Mouse (Mus musculus): Measurements from ENCODE around the gene Nudc. TPM values are rescaled to one million over a fixed set of nuclear protein-coding genes. Genes with fewer than 3 reads are reported as not detected.
A peak's percentile ranks its signal among the peaks of the same experiment; 100 is the strongest.
"Not testable (repeated sequence)": the region's sequence is repeated elsewhere in the genome, so short reads cannot be mapped to it uniquely, and the experiment has no call there.

Gene Nudc
- polyA plus RNA-seq, 1 experiment, result 210 TPM

DNA sequence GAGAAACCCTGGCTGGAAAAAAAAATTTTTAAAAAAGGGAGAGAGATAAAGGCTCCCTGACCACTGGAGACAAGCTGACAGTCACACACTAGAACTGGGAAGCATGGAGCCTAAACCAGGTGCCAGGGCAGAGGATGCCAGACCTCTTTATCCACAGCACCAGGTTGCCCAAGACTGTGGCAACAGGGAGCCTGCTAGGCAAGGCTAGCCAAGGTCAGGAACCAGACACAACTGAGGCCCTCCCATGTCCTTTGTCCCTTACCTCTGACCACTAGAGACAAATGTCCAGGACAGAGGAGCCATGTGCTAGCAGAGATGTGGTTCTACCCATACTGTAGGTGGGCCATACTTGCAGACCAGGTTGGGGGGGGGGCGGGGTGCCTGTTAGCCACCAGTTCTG is 6.2 kb upstream of the Nudc start:
- no peak for DNase-seq (ENCODE audit: extremely low spot score in 1 of 2, low spot score in 1 of 2)

- DNase-seq (ENCODE audit: extremely low spot score in 1 of 2, low spot score in 1 of 2), result no peak
Measured at GRCm38 (mm10) chr4:133536652-133537051, 9.1 kb downstream of the Nudc start.

DNA sequence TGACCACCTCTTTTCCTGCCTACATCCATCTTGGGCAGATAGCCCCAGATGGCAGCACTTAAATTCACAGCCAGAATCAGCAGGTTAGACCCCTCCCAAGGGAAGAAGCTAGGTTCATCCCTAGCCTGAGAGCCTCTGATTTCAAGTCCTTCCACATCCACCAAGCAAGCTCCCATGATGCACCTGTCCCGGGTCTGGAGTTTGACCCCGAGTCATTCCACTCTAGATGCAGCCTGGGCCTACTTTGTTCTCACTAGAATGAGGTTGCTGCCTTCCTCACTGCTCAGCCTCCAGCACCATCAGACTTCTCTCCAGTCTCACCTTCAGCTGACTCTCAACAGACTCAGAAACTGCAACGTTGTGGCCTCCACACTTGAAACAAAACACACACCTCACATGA is 9.7 kb downstream of the Nudc start:
- no peak for DNase-seq (ENCODE audit: extremely low spot score in 1 of 2, low spot score in 1 of 2)

DNA sequence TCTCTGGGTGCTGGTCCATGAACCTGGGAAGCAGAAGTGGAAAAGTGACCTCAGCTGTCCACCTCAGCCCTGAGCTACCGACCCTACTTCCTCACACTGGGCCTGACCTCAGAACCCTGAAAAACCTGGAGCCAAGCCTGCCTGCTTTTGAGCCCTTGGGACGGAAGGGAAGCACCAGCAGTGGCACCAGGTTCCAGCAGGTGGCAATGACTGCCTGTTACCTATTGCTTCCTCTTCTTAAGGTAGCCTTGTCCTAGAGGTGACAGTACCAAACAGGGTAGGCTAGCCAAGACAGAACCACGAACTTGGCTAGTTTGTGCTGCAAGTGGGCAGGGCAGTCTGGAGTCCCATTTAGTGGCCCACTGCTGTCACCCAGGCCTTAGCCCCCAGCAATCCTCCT is 13.0 kb downstream of the Nudc start:
- no peak for DNase-seq (ENCODE audit: extremely low spot score in 1 of 2, low spot score in 1 of 2)

- DNase-seq (ENCODE audit: extremely low spot score in 1 of 2, low spot score in 1 of 2), result no peak
Measured at GRCm38 (mm10) chr4:133527788-133528187, 18.0 kb downstream of the Nudc start.

- DNase-seq (ENCODE audit: extremely low spot score in 1 of 2, low spot score in 1 of 2), result no peak
Measured at GRCm38 (mm10) chr4:133521502-133521901, 24.3 kb downstream of the Nudc start.

GRCm38 (mm10) chr4:133519369-133519665 is 26.5 kb downstream of the Nudc start:
- DNase-seq (ENCODE audit: extremely low spot score in 1 of 2, low spot score in 1 of 2), result no peak

DNA sequence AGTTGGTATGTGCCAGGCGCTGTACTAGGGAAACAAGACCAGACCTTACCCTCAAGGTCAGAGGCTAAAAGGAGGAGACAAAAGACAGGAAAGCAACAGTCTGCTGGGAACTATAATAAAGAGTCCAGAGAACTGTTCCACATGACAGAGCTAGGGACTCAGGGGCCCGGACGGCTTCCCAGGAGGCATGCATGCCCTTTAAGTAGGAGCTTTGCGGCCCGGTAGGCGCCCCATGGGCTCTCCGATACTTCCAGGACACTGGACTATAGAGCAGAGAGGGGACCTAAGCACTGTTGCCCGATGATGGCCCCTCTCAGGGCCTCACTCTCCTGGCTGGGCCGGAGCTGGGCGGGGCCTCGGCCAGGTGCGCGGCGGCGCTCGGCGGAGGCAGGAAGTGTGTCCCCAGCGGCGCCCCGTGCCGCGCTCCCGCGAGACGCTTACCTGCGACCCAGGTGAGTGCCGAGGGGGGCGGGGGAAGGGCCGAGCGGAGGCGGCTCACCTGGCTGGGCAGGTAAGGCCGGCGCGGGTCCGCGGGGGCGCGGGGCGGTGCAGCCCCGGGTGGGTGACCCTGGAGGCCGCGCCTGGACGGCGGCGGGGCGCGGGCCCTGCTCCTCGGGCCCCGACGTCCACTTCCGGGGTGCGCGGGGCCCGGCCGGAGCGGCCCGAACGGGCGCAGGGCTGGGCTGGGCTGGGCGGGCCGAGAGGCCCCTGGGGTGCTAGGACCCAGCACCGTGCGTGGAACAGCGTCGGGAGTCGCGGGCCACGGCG is 27.0 kb downstream of the Nudc start, which contains the start of gene Kdf1:
TSS of gene Kdf1 (plus strand) at position 363 of the 768 bp plus-strand sequence.
- no peak for DNase-seq (ENCODE audit: extremely low spot score in 1 of 2, low spot score in 1 of 2)

GRCm38 (mm10) chr4:133512972-133513371 is 32.8 kb downstream of the Nudc start:
- DNase-seq (ENCODE audit: extremely low spot score in 1 of 2, low spot score in 1 of 2), result peak; percentile 56 to 90

- DNase-seq (ENCODE audit: extremely low spot score in 1 of 2, low spot score in 1 of 2), result not testable (repeated sequence)
Measured at GRCm38 (mm10) chr4:133512511-133512910, 33.3 kb downstream of the Nudc start.

DNA sequence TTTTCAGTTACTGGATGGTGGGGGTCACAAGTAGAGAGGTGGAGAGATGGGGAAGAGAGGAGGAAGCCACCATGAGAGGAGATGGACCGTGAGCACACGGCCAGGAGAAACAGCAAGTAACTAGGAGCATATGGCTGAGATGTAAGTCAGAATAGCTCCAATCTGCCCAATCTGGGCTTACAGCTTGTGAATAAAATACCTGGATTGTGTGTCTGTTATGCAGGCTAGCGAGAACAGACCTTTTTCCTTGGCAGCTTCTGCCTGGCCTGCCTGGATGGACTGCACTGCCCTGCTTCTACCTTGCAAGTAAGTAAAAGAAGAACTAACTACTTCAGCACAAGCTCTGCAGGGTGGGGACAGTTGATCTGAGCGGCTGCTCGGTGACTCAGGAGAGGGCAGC is 34.7 kb downstream of the Nudc start:
- DNase-seq (ENCODE audit: extremely low spot score in 1 of 2, low spot score in 1 of 2), result no peak

DNA sequence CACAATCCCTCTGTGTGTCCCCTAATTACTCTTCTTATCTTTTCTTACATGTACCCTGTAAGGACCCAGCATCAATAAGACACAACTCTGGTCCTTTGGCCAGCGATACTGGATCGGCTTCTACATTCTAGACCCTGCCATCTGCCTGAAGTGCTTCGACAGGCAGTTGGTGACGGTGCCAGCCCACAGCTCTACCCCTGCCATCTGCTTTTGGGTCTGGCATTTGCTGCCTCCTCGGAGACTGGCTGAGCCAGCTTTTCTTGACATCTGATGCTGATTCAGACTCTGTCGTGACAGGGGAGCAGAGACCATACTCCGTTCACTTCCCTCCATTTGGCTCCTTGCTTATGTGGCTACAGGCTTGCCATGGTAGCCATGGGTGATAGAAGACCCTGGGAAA is 36.8 kb downstream of the Nudc start:
- DNase-seq (ENCODE audit: extremely low spot score in 1 of 2, low spot score in 1 of 2), result peak in 1 of 2 experiments; percentile 72

GRCm38 (mm10) chr4:133506573-133506972 is 39.2 kb downstream of the Nudc start:
- no peak for DNase-seq (ENCODE audit: extremely low spot score in 1 of 2, low spot score in 1 of 2)

DNA sequence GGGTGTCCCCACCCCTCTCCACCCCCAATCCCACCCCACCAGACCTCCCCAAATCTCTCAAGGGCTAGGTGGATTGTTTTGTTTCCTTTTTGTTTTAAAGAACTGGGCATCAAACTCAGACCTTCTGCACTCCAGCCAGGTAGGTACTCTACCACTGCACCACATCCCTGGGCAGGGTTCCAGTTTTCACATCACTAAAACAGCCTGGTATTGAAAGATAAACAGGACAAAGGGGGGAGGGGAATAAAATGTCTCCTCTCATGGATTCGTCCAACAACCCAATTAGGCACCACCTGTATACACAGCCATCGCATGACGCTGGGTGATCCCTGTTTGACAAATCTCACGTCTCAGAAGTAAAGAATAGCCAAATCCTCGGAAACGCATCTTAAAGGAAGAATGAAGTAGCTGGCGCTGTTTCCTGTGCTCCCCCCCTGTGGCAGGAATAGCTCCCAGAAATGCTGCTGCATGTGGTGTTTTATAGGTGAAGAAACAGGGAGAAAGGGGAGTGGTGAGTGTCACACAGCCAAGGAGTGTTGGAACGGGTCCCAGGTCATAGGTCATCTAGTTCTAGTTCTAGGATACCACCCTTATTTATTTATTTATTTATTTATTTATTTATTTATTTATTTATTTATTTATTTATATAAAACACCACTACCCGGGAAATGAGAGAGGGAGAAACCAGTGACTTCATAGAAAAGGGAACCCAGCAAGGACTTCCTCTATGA is 40.9 kb downstream of the Nudc start:
- DNase-seq (ENCODE audit: extremely low spot score in 1 of 2, low spot score in 1 of 2), result no peak

DNA sequence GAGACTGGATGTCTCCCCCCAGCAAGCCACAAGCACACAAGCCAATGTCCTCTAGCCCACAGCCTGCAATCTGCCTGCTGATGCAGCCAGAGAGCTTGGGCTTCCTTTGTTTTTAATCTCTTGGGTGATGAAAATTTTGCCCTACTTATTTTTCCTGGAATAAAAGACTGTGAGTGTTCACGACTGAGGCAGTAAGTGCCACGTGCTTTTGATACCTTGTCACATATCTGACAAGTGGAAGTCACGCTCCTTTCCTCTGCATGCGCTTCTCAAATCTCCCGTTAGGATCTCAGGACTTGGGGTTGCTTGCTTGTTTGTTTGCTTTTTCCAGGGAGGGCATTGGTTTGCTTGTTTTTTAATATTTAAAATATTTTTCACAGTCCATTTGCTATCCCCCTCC is 41.5 kb downstream of the Nudc start:
- DNase-seq (ENCODE audit: extremely low spot score in 1 of 2, low spot score in 1 of 2), result no peak

- DNase-seq (ENCODE audit: extremely low spot score in 1 of 2, low spot score in 1 of 2), result peak in 1 of 2 experiments; percentile 33
Measured at GRCm38 (mm10) chr4:133501514-133501913, 44.3 kb downstream of the Nudc start.

DNA sequence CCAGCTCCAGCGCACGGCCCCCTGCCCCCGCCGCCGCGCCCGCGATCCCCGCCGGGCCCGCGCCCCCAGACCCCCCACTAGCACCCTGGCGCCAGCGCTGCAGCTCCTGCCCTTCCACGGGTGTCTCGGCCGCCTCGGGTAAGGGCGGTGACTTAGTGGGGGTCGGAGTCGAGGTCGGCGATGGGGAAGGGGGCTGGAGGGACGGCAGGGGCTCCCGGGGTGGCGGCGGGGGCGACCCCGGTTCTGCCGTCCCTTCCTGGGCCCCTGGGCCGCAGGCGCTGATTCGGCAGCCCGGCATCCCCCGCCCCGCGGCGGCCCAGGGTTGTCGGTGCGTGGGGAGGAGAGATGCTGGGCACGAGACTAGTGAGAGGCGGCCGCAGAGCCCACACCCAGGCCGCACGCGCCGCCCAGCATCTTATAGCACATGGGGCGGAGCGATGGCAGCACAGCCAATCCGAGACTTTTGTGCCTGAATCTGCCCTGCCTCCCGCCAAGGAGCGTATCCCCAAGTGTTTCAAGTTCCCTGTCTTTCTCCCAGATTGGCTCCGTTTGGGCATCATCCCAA is 47.6 kb downstream of the Nudc start, which contains the start of gene Trnp1:
TSS of gene Trnp1 (minus strand) at position 391 of the 565 bp plus-strand sequence.
- peak; percentile 83 to 91 for DNase-seq (ENCODE audit: extremely low spot score in 1 of 2, low spot score in 1 of 2)

DNA sequence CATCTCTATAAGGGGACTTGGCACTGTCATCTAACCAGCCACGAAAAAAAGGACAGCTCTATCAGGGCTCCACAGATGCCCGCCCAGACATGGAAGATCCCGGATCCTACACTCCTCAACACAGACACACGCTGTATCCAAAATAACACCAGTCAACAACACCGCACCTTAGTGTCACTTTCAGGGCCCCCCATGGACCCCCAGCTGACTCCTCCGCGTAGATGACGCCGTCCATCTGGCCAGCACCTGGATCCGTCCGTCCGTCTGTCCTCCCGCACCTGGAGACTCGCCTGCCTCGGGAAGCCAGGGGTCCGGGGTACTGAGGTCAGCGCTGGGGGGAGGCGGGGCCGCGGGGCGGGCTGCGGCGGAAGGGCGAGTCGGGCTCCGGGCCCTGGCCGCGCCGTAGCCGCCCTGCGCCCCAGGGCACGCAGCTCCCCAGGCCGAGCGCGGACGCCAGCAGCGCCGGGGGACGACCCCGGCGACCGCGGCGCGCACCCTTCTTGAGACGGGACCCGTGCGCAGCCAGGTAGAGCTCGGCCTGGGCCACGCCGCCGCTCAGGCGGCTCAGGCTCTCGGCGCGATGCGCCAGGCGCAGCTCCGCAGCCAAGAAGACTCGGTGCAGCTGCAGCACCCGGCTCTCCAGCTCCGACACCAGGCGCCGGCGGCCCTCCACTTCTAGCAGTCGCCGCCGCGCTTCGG is 48.2 kb downstream of the Nudc start:
- DNase-seq (ENCODE audit: extremely low spot score in 1 of 2, low spot score in 1 of 2), result no peak

- DNase-seq (ENCODE audit: extremely low spot score in 1 of 2, low spot score in 1 of 2), result peak in 1 of 2 experiments; percentile 36
Measured at GRCm38 (mm10) chr4:133496738-133497445, 48.9 kb downstream of the Nudc start.

- DNase-seq (ENCODE audit: extremely low spot score in 1 of 2, low spot score in 1 of 2), result peak in 1 of 2 experiments; percentile 47
Measured at GRCm38 (mm10) chr4:133495711-133496110, 50.1 kb downstream of the Nudc start.

All from frontal cortex, adult 2 months (tissue).